Mouse (Mus musculus) regulatory T cell (primary cell): ENCODE data around the gene Mecom.

Experiments used
- in situ Hi-C: fragments of 300-600 bp; cut with MboI, MseI; formaldehyde crosslinking; loops from one replicate; pipeline ENCODE4 v1.15.1; 2025; ENCODE audit warnings: high pct_unique_total_duplicates

Mecom gene

DNA sequence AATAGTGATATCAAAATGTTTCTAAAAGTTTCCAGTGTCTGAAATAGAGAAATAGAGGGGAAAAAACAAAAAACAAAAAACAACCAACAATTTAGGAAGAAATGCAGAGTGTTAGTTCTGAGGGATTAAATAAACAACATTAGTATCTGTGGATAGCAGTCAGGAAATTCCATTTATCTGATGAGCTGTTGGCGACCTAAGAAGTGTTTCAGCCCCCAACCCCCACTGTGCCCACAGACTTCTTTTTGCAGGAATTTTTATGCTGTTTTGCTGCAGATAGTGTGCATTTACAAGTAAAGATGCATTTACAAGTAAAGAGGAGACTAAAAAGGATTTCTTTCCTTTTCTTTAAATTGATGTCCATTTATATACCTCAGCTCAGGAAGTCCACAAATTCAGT lies 441.9 kb downstream of the Mecom start:
- in situ Hi-C loops, result no loop called here

- in situ Hi-C loops, result no loop called here
These were observed 442.5 kb downstream of the Mecom start for GRCm38 (mm10) chr3:30105194-30105823.

DNA sequence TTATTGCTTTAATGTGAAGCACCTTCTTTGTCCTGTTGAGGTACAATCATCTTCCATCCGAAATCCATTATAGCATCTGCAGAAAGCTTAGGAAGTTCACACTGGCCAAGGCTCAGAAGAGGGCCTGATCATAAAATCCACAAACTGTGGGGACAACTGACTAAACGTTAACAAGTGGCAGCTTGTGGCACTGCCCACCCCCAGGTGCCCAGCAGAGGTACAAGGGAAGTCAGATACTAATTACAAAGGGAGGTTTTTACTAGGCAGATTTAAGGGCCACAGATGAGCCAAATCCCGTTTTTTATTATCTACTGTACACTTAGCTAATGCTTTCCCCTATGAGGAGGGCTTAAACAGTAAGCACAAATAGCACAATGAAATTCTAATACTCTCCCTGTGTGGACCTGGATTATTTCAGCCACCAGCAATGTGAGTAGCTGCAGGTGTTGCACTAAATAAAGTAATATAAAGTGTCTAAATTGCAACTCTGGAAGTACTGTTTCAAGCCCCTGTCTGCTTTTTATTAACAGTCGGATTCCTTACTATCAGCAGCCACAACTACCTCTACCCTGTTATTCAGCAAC lies 443.2 kb downstream of the Mecom start:
- in situ Hi-C loops, result no loop called here

- in situ Hi-C loops, result no loop called here
These were observed 446.7 kb downstream of the Mecom start for GRCm38 (mm10) chr3:30101146-30101545.

DNA sequence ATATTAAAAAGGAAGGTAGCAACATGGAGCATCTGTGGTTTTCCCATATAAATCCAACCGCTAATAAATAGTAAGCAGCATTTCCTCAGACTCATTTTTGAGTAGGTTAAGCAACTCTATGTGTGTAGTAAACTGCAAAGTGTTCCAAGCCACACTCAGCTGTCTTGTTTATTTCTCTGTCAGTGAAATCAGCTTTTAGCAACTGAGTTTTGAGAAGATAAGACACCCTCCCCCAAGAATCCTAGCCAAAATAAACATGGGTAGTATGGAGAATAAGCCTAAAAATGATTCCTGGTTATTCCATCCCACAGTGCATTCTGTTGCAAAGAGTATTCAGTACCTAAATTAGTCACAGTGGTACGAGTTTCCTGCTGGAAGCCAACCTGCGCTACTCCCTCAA lies 450.1 kb downstream of the Mecom start:
- in situ Hi-C loops, result no loop called here

DNA sequence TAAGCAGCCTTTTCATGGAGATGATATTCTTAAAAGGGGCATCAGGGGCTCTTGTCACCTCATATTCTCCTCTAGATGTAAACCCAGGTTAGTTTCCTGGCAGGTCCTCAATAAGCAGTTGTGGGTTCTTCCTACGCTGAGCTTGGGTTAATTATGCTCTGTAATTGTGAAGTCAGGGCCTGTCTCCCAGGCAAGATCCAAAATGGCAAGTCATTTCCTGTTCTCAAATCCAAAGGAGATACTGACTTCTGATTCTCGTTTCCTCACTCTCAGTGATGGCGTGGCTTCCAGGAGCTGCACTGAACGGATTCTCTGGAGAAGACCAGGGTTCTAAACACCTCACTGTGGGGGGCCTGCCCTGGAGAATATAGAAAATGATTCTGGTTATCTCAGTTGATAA lies 450.7 kb downstream of the Mecom start:
- in situ Hi-C loops, result no loop called here

DNA sequence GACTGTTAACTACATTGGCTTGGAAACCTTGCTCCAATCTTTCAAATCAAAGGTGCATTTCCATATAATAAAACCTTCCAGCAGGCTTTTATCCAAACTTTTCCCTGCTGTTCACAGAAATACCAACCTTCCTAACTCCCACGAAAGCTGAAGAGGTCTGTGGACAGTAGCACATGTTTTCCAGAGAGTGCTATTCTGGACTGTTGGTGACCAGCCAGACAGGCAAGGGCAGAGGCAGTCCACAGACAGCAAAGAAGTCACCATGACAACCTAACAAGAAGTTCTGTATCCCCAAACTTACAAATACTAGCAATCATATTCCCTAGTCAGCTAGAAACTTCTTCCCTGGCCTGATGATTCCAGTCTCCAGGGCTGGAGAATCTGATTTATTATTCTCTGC lies 454.8 kb downstream of the Mecom start:
- in situ Hi-C loops, result no loop called here

DNA sequence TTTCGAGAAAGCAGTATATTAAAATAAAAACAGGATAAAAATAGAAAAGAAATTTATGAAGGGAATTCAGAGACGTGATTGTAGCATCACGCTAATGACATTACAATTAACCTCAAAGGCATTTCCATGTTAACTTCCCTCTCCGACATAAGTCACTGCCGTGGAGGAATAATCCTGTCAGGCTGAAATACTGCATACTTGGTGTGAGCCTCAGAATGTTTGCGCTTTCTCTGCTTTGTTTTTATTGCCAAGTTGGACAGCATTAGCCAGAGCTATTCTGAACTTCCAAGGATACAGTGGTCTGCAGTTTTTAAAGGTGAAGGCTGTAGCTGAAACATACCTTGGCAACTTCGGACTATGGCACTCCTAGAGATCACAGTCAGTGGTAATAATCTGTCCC lies 455.3 kb downstream of the Mecom start:
- in situ Hi-C loops, result no loop called here

DNA sequence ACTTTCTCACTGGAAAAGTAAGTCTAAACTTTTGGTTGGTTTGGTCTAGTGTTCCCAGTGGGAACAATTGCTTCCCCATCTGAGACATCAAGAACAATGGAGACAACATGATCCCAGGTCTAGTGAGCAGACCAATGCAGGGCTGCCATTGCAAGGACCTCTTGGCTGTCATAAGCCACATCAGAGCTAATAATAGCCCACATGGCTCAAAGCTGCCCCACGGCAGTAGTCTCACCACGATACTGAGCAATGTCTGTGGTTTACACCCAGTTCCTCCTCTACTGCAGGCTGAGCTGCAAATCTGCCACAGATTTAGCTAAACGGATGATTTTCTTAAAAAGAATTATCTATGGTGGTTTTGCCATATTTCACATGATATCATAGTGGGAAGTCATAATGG lies 455.9 kb downstream of the Mecom start:
- in situ Hi-C loops, result no loop called here

GRCm38 (mm10) chr3:30091401-30091800 lies 456.4 kb downstream of the Mecom start:
- in situ Hi-C loops, result no loop called here

DNA sequence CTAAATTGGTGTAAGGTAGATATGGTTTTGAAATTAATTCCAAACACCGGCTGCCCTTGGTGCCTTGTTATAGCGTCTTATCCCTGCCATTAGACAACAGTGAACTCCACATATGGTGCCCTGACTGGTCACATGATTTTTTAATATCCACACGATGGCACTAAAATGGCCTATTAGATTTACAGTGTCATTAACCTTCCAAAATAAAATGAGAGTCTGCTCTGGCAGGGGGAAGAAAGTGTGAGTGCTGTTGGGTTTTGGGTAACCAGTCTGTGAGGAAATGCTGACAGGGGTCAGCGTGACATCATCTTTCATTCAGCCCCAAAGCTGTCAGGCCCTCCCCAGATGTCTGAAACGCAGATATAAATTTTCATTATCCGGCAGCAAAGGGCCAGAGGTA lies 461.7 kb downstream of the Mecom start:
- in situ Hi-C loops, result no loop called here

DNA sequence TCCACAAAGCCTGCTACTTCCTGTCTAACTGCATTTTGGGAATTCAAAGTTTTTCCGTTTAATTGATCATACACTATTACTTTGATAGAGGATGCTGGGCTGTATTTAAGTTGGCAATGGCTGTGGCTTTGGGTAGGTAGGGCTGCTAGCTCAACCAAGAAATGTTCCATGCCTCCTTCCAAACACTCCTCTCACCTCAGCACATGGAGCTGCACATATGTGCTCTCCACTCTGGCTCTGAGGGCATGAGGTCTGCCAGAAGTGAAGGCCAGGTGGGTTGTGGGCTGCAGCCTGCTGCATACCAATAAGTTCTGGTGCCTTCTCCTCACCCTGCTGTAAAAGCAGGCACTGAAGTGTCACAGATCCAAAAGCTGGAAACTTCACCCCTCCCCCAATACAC lies 464.0 kb downstream of the Mecom start:
- in situ Hi-C loops, result no loop called here

DNA sequence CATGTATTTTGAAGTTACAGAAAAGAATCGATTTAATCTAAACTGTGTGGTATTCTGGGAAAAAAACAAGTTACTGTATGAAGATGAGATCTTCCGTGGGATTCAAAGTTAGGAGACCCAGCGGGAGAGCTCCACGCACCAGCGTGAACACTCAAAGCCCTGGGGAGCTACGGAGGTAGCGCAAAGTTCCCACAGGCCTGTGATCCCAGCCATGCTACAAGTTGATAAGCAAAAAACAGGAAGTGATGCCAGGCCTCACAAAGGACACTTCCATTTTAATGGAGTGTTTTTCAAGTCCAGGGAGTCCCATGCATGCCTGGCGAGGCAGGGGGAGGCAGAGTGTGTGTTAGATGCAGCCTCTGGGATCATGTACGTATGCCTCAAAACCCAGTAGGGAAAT lies 464.5 kb downstream of the Mecom start:
- in situ Hi-C loops, result no loop called here

DNA sequence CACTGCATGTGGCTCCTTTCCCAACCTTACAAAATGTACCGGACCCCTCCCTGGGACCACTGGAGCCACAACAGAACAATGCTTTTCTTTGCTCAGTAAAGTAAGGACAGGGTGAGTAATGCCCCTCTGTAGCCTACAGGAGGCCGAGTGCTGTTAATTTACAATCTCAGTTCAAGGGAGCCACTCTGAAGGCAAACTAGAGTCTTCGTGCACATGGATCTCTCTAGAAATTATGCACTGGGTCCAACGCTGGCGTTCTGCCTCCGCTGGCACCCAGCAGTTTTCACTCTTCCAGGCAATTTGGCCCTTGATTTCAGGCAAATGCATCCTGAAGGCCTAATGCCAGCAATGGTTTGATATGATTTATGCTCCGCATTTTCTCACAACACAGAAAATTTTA lies 467.0 kb downstream of the Mecom start:
- in situ Hi-C loops, result no loop called here

DNA sequence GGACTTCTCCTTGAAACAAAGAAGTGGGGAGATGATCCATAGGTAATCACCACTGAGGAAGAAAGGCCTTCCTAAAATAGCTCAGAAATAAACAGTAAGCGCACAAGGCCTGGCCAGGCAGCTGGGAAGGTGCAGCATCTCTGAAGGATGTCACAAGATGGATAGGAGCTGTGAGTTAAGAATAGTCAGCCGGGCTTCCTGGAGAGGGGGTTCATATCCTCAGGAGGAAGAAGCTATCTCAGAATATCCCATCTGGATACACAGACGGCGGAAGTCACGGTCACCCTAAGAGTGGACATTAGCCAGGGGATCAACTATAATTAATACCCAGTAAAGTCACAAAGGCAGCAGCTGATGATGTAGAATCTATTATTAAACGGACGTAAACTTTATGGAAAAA lies 471.3 kb downstream of the Mecom start:
- in situ Hi-C loops, result no loop called here

GRCm38 (mm10) chr3:30071271-30071670 lies 476.5 kb downstream of the Mecom start:
- in situ Hi-C loops, result no loop called here

DNA sequence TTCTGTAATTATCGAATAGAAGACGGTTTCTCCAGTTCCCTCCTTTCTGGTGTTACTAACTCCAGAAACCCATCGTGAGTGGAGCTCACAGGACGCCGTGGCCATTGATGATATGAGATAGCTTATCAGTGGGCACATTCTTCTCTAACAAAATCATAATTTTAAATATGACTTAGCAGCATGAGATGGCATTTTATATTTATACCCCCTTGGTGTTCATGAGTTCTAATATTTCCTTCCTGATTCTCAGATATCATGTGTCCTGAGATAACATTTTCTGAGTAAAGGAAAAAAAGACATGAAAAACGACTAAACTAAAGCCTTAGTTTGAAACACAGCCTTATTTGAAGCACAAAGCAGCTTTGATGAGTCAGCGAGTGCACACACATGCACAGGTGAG lies 481.3 kb downstream of the Mecom start:
- in situ Hi-C loops, result no loop called here

DNA sequence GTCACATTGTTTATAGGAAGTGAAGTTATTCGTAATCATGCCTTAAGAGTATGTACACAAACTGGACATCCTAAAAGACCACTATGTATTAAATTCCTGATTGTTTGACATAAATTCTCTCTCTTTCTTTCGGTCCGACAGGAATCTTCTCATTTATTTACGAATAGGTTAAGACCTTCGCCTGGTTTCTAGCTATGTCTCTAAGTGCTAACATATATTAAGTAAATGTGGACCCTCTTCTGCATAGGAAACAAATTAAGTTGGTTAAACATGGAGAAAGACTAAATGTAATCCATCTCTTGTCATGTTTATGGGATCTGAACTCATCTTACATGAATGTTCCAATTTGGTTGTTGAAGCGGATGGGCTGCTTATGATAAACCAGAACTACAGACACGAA lies 487.8 kb downstream of the Mecom start:
- in situ Hi-C loops, result no loop called here

GRCm38 (mm10) chr3:30059615-30060014 lies 488.2 kb downstream of the Mecom start:
- in situ Hi-C loops, result loop anchor here (5.0 kb wide), 1 partner anchor 77 kb away; no protein-coding TSS in a partner anchor

DNA sequence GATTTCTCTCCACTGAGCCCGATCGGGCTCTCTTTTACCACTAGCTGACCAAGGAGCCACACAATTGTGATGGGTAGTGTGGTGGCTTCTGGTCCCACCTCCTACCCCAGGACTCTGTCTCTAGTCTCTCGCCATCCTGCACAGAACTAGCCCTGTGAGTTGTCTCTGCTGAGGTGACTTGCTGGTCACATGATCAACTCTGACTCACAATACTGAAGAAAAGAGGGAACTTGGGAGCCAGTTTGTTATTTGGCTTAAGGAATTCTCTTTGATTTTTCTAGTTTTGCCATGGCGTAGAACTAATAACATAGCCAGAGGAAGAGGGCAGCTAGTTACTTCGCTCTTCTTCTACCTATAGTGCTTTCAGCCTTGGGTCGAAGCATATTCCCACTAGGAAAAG lies 496.5 kb downstream of the Mecom start:
- in situ Hi-C loops, result no loop called here

DNA sequence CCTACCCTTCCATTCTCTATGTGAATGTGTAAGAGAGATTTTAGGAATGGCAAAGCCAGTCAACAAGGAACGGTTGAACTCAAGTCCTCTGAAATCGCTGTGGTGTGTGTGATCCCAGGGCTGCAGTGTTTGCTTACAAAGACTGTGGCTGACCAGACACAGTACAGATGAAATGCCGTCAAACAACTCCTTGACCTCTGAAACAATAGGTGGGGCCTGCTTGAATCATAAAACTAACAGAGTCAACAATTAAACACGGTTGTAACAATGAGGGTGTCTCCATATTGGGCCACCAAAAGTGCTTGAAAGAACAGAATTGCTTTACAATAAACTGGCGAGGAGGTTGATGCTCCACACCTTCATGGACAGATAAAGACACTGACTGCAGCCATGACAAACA lies 497.0 kb downstream of the Mecom start:
- in situ Hi-C loops, result no loop called here

DNA sequence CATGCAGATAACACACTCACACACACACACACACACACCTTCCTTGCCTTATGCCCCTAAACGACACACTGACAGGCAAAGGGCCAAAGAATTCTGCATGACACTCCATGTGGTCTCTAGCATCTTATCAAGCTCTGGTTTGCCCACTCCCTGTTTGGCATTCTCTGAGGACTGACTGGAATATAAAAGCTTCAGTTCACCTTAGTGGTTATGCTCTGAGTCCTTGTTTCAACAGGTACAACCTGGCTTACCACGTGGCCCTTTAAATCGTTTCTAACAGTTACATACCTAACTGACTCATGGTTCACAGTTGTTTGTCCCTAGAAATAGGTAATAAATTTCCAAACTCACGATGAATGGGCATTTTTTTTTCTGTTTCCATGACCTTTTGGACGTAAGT lies 499.0 kb downstream of the Mecom start:
- in situ Hi-C loops, result no loop called here

GRCm38 (mm10) chr3:30048157-30048556 lies 499.7 kb downstream of the Mecom start:
- in situ Hi-C loops, result no loop called here

- in situ Hi-C loops, result no loop called here
These were observed 504.3 kb downstream of the Mecom start for GRCm38 (mm10) chr3:30043525-30043924.
